Mouse (Mus musculus): ENCODE results near the gene Zyg11a.
"Not testable (repeated sequence)": the region's sequence is repeated elsewhere in the genome, so short reads cannot be mapped to it uniquely, and the experiment has no call there.

Zyg11a gene

DNA sequence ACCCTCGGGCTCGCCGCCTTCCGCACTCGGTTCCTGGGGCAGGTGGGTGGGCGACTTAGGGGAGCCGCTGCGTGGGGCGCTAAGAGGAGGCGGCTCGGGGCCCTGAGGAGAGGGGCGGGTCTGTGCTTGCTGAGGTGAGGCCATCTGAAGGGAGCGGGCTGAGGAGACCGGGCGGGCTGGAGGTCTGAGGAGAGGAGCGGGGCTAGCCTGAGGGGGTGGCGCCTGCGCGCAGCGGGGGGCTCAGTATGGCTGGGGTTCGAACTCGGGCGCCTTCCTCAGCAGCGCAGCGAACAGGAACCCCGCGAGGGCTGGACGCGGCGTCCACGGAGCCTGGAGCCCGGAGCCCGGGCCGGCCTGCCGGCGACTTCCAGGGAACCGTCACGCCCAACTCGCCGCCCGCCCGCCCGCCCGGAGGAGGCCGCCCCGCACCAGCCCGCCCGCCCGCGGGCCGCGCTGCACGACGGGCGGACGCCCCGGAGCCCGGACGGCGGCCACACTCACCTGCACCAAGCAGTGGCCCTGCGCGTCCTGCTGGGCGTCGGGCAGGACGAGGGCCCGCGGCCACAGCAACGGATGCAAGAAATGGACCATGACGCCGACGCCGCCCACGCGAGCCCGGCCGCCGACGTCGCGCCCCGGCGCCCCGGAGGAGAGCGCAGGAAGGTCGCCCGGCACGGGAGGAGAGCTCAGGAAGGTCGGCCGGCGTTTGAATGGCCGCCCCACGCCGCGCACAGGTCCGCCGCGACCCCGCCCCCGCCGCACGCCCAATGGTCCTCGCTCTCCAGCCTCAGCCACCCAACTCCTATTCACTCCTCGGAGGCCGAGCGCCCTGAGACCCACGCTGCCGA lies at the start of gene Zyg11a:
TSS of gene Zyg11a (minus strand) at position 717 of the 848 bp plus-strand sequence.
- DNase-seq (ENCODE audit: extremely low spot score, low read depth, low spot score), result no peak

DNA sequence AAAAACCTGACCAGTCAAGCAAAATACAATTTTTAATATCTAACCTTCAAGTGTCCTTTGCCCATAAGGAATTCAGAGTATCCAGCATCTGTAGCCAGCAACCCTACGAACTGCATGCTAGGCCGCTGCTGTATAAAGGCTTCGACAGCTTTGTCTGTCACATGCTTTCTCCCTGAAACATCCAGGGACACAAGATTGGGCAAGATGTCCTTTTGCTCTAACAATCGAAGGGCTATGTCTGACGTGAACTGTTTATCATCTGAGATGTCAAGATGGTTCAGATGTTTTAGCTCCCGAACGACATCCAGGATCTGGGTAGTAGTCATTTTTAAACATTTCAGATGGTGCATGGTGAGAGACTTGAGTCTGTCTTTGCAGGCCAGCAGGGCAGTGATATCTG lies 47.9 kb upstream of the Zyg11a start:
- no peak for DNase-seq (ENCODE audit: extremely low spot score, low read depth, low spot score)

DNA sequence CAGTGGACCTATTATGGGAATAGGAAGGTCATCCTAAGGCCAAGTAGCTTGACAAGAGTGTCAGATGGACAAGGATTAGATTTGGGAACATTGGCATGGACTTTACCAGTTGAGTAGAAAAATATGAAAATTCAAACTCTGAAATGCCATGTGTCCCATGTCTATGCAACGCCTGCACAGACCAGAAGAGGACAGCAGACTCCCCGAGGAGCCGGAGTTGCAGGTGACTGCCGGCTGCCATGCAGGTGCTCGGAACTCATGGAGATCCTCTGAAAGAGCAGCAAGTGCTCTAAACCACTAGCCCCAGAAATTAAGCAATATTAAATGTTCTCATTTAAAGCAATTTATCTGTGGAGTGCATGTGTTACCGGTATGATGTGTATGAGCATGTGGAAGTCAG lies 35.5 kb upstream of the Zyg11a start:
- no peak for DNase-seq (ENCODE audit: extremely low spot score, low read depth, low spot score)

GRCm38 (mm10) chr4:108250501-108250900 lies 32.7 kb upstream of the Zyg11a start:
- no peak for DNase-seq (ENCODE audit: extremely low spot score, low read depth, low spot score)

GRCm38 (mm10) chr4:108249314-108249713 lies 31.5 kb upstream of the Zyg11a start:
- no peak for DNase-seq (ENCODE audit: extremely low spot score, low read depth, low spot score)

DNA sequence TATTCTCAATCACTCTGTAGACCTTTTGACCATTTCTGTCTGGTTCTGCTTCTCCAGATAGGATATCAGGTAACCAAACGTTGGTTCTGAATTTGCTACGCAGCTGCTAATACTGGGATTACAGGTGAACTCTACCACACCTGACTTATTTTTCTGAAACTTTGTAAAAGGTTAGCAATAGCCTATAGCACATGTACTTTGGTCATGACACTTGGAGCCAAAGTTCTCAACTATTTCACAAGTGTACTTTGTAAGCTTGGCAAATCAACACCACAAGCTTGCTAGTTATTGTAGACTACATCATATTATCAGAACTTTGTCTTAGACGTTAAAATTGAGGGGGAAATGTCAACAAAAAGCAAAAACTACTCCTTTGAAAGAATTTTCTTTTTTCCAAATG lies 15.8 kb upstream of the Zyg11a start:
- DNase-seq (ENCODE audit: extremely low spot score, low read depth, low spot score), result no peak

DNA sequence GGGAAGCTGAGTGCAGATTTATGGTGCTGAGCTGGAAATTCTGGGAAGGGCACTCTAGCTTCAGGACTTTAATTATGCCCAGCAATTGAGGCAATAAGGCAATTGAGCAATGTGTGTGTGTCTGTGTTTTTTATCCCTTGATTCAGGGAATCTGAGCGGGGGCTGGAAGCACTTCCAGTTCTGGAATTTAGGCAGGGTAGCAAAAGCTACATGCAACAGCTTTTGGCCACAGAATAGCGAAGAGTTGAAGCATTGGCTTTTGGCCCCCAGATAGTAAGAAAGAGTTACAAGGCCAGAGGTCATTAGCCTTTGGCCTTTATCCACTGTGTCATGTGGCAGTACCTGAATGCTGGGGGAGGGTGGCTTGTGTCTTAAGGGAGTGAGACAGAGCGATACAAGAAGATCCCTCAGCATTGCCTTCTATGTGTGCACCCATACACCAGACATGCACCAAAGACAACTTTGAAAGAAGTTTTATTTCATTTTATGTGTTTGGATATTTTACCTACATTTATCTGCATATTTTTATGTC lies 7.6 kb upstream of the Zyg11a start:
- no peak for DNase-seq (ENCODE audit: extremely low spot score, low read depth, low spot score)

- no peak for DNase-seq (ENCODE audit: extremely low spot score, low read depth, low spot score)
These were observed 4.7 kb upstream of the Zyg11a start for GRCm38 (mm10) chr4:108222507-108222906.

GRCm38 (mm10) chr4:108219019-108219418 lies 1.2 kb upstream of the Zyg11a start:
- no peak for DNase-seq (ENCODE audit: extremely low spot score, low read depth, low spot score)

DNA sequence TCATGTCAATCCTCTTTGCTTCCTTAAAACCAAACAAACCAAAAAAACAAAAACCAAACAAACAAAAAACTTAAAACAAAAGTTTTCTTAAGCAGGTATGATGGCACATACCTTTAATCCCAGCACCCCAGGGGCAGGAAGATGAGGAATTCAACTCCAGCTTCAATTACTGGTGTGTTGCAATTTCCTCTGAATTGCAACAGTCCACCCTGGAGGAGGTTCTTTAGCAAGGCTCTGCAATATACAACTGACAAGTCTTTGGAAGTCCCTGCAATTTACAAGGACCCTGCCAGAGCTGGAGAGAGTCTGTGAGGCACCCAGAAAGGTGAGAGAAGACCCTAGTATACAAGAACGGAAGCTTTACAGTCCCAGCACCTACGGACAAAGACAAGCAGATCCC lies 4.8 kb downstream of the Zyg11a start:
- no peak for DNase-seq (ENCODE audit: extremely low spot score, low read depth, low spot score)

- DNase-seq (ENCODE audit: extremely low spot score, low read depth, low spot score), result no peak
These were observed 13.2 kb downstream of the Zyg11a start for GRCm38 (mm10) chr4:108204629-108205028.

GRCm38 (mm10) chr4:108199236-108199635 lies 18.6 kb downstream of the Zyg11a start:
- DNase-seq (ENCODE audit: extremely low spot score, low read depth, low spot score), result no peak

DNA sequence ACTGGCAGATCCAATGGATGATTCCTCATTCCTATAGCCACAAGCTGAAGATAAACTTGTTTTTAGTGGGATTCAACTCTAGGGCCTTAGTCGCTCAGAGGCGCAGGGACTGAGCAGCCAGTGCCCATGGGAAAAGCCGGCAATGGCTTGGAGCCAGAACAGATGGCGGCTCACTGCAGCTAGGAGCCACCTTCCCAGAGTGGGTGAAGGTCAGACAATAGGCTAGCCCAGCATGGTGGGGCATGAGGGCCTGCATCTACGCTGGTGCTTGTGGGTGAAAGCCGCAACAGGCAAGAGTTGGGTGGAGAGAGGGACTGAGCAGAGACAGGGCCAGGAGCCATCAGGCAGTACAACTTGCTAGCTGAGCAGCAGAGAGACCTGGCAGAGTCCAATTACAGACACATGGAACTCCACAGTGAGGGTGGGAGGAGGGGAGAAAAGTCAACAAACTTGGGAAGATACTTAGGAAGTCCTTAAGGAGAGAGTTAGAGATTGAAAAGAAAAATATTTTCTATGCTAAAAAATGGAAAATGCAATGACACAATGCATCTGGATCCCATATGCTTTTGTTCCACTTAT lies 21.5 kb downstream of the Zyg11a start:
- no peak for DNase-seq (ENCODE audit: extremely low spot score, low read depth, low spot score)

- no peak for DNase-seq (ENCODE audit: extremely low spot score, low read depth, low spot score)
These were observed 25.0 kb downstream of the Zyg11a start for GRCm38 (mm10) chr4:108192821-108193323.

GRCm38 (mm10) chr4:108182278-108182677 lies 35.6 kb downstream of the Zyg11a start:
- no peak for DNase-seq (ENCODE audit: extremely low spot score, low read depth, low spot score)

- no peak for DNase-seq (ENCODE audit: extremely low spot score, low read depth, low spot score)
These were observed 49.8 kb downstream of the Zyg11a start for GRCm38 (mm10) chr4:108168056-108168455.

GRCm38 (mm10) chr4:108166874-108167273 lies 51.0 kb downstream of the Zyg11a start:
- DNase-seq (ENCODE audit: extremely low spot score, low read depth, low spot score), result no peak

GRCm38 (mm10) chr4:108165152-108165895 lies 52.5 kb downstream of the Zyg11a start, which contains the start of gene Echdc2:
TSS of gene Echdc2 (plus strand) at chr4:108165437.
- DNase-seq (ENCODE audit: extremely low spot score, low read depth, low spot score), result no peak

DNA sequence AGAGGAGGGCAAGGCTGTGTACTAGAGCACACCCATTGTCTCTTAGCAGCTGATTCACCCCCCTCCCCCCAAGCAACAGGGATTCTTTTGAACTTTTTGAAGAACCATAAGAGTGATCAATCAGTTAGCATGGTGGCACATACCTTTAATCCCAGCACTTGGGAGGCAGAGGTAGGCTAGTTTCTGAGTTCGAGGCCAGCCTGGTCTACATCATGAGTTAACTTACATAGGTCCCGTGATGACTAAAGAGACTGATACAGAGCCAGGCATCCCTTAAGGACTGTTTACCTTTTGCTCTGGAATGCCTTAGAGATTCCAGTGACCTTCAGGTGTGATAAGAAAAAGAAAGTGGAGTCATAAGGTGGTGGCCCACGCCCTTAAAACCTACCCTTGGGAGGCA lies 54.6 kb downstream of the Zyg11a start:
- DNase-seq (ENCODE audit: extremely low spot score, low read depth, low spot score), result no peak

DNA sequence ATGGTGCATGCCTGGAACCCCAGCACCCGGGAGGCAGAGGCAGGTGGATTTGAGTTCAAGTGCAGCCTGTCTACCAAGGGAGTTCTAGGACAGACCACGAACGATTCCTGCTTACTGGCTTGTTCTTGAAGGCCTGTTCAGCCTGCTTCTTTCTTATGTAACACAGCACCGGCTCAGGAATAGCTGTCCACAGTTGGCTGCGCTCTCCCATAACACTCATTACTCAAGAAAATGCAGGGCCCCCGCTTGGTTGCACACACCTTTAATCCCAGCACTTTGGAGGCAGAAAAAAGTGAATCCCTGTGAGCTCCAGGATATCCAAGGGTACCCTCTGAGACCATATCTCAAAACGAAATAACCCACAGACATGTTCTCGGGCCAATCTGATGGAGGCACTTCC lies 55.9 kb downstream of the Zyg11a start:
- no peak for DNase-seq (ENCODE audit: extremely low spot score, low read depth, low spot score)

DNA sequence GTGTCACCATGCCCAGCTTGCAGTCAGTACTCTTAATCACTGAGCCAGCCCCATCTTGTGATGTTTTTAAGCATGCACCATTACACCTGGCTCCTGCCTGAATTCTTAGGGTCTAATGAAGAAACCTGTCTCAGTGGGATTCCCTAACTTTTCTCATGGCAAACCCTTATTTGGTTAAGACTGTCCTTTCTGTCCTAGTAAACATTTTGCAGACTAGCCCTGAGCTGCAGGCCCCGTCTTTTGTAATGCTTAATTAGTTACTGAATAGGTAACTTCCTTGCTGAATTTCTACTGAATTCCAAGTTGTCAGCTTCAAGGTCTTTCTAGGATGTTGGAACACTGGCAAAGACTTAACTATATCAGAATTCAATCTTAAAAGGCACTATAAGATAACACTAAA lies 62.7 kb downstream of the Zyg11a start:
- DNase-seq (ENCODE audit: extremely low spot score, low read depth, low spot score), result not testable (repeated sequence)
